Mouse (Mus musculus) MEL (cell line): ENCODE results near the gene Pten. TPM values are rescaled to one million over a fixed set of nuclear protein-coding genes. Genes with fewer than 3 reads are reported as not detected.

ENCODE experiments used
- DNase-seq: peaks from one replicate; pipeline ENCODE4 v3.0.0; 2011; ENCODE audit warnings: low read depth, low spot score
- H3K27ac ChIP-seq: 2 replicates; pipeline ENCODE4 v1.5.1; 2012; ENCODE audit warnings: low read depth, mild to moderate bottlenecking, control low read depth, low read length, moderate library complexity; ENCODE audit not compliant: control insufficient read depth
- H3K27me3 ChIP-seq, 2 experiments: fragments of 150-350 bp in 1 of 2; sonication (generic) in 1 of 2; 2 replicates each; pipeline ENCODE4 v1.6.1; 2012; ENCODE audit warnings: low read length in 2 of 2, mild to moderate bottlenecking in 2 of 2, improper control_type of control experiment in 1 of 2, moderate library complexity in 1 of 2; ENCODE audit not compliant: insufficient read depth in 2 of 2, control insufficient read depth in 1 of 2
- H3K36me3 ChIP-seq, 2 experiments: 2 replicates each; pipeline ENCODE4 v1.6.1; 2012 to 2014; ENCODE audit warnings: low read length in 2 of 2, improper control_type of control experiment in 1 of 2, inconsistent platforms in 1 of 2, mild to moderate bottlenecking in 1 of 2; ENCODE audit not compliant: insufficient read depth in 2 of 2, control insufficient read depth in 1 of 2
- H3K4me1 ChIP-seq, 2 experiments: fragments of 150-350 bp in 1 of 2; sonication (generic) in 1 of 2; 2 replicates each; pipeline ENCODE4 v1.6.1; 2012; ENCODE audit warnings: low read length in 2 of 2, improper control_type of control experiment in 1 of 2, mild to moderate bottlenecking in 1 of 2; ENCODE audit not compliant: insufficient read depth in 2 of 2, control insufficient read depth in 1 of 2
- H3K4me3 ChIP-seq, 2 experiments: fragments of 150-350 bp in 1 of 2; sonication (generic) in 1 of 2; 2 replicates each; pipeline ENCODE4 v1.5.1; 2012; ENCODE audit warnings: low read depth in 2 of 2, low read length in 2 of 2, mild to moderate bottlenecking in 2 of 2, moderate library complexity in 2 of 2, control low read depth in 1 of 2, improper control_type of control experiment in 1 of 2; ENCODE audit not compliant: control insufficient read depth in 1 of 2, insufficient read depth in 1 of 2
- H3K79me2 ChIP-seq: 2 replicates; pipeline ENCODE4 v1.6.1; 2012; ENCODE audit warnings: mild to moderate bottlenecking, low read length, moderate library complexity; ENCODE audit not compliant: control insufficient read depth, poor library complexity, insufficient read depth
- H3K9ac ChIP-seq: 2 replicates; pipeline ENCODE4 v1.6.1; 2012; ENCODE audit warnings: low read depth, mild to moderate bottlenecking, control low read depth, low read length, moderate library complexity; ENCODE audit not compliant: control insufficient read depth, poor library complexity, severe bottlenecking
- H3K9me3 ChIP-seq: fragments of 150-350 bp; sonication (generic); replicated peaks from 2 replicates; pipeline ENCODE4 v1.6.1; 2012; ENCODE audit warnings: mild to moderate bottlenecking, low read length, improper control_type of control experiment, moderate library complexity; ENCODE audit not compliant: insufficient read depth
- BHLHE40 ChIP-seq: IDR thresholded peaks from 2 replicates; pipeline ENCODE4 v1.6.1; 2012; ENCODE audit warnings: low read depth, mild to moderate bottlenecking, inconsistent platforms, low read length, improper control_type of control experiment, borderline replicate concordance
- CHD2 ChIP-seq: IDR thresholded peaks from 2 replicates; pipeline ENCODE4 v1.6.1; 2011; ENCODE audit warnings: low read length, improper control_type of control experiment
- CTCF ChIP-seq, 3 experiments: IDR thresholded peaks in 2 of 3; conservative IDR thresholded peaks in 1 of 3; 2 replicates each; pipeline ENCODE4 v1.5.1; 2011 to 2012; ENCODE audit warnings: low read length in 3 of 3, low read depth in 2 of 3, mild to moderate bottlenecking in 2 of 3, improper control_type of control experiment in 1 of 3, inconsistent platforms in 1 of 3, mixed read lengths in 1 of 3, moderate library complexity in 1 of 3; ENCODE audit not compliant: control insufficient read depth in 1 of 3, insufficient read depth in 1 of 3, poor library complexity in 1 of 3, severe bottlenecking in 1 of 3
- ELF1 ChIP-seq: IDR thresholded peaks from 2 replicates; pipeline ENCODE4 v1.6.1; 2014; ENCODE audit warnings: low read depth, mild to moderate bottlenecking, inconsistent platforms, low read length, improper control_type of control experiment, moderate library complexity
- EP300 ChIP-seq, 2 experiments: IDR thresholded peaks; 2 replicates each; pipeline ENCODE4 v1.6.1; 2011; ENCODE audit warnings: improper control_type of control experiment in 2 of 2, low read length in 2 of 2, low read depth in 1 of 2, mild to moderate bottlenecking in 1 of 2
- GABPA ChIP-seq: IDR thresholded peaks from 2 replicates; pipeline ENCODE4 v1.6.1; 2012; ENCODE audit warnings: low read depth, mild to moderate bottlenecking, inconsistent platforms, low read length, improper control_type of control experiment, moderate library complexity
- GATA1 ChIP-seq: IDR thresholded peaks from 2 replicates; pipeline ENCODE4 v1.6.1; 2011; ENCODE audit warnings: low read depth, low read length, improper control_type of control experiment
- HCFC1 ChIP-seq: IDR thresholded peaks from 2 replicates; pipeline ENCODE4 v1.6.1; 2012; ENCODE audit warnings: low read depth, mild to moderate bottlenecking, inconsistent platforms, low read length, improper control_type of control experiment, moderate library complexity
- JUND ChIP-seq: IDR thresholded peaks from 2 replicates; pipeline ENCODE4 v1.6.1; 2011; ENCODE audit warnings: low read depth, mild to moderate bottlenecking, improper control_type of control experiment, low read length
- MAX ChIP-seq: IDR thresholded peaks from 2 replicates; pipeline ENCODE4 v1.6.1; 2011; ENCODE audit warnings: low read length, improper control_type of control experiment
- MAZ ChIP-seq: IDR thresholded peaks from 2 replicates; pipeline ENCODE4 v1.6.1; 2012; ENCODE audit warnings: low read depth, mild to moderate bottlenecking, inconsistent platforms, low read length, improper control_type of control experiment
- MEF2A ChIP-seq: IDR thresholded peaks from 2 replicates; pipeline ENCODE4 v1.6.1; 2014; ENCODE audit warnings: low read depth, mild to moderate bottlenecking, inconsistent platforms, low read length, improper control_type of control experiment; ENCODE audit not compliant: poor library complexity, insufficient replicate concordance, severe bottlenecking; ENCODE audit errors: extremely low read depth
- MYC ChIP-seq: IDR thresholded peaks from 2 replicates; pipeline ENCODE4 v1.6.1; 2011; ENCODE audit warnings: low read depth, mild to moderate bottlenecking, low read length, improper control_type of control experiment, moderate library complexity
- NELFE ChIP-seq: IDR thresholded peaks from 2 replicates; pipeline ENCODE4 v1.6.1; 2011; ENCODE audit warnings: low read depth, low read length, improper control_type of control experiment
- NRF1 ChIP-seq: IDR thresholded peaks from 2 replicates; pipeline ENCODE4 v1.6.1; 2014; ENCODE audit warnings: low read depth, mild to moderate bottlenecking, inconsistent platforms, low read length, improper control_type of control experiment, moderate library complexity; ENCODE audit not compliant: poor library complexity, insufficient read depth, severe bottlenecking
- POLR2AphosphoS5 ChIP-seq: IDR thresholded peaks from 2 replicates; pipeline ENCODE4 v1.6.1; 2012; ENCODE audit warnings: low read depth, borderline replicate concordance, mild to moderate bottlenecking, inconsistent platforms, low read length, moderate library complexity, mixed read lengths
- RAD21 ChIP-seq: IDR thresholded peaks from 2 replicates; pipeline ENCODE4 v1.6.1; 2011; ENCODE audit warnings: mild to moderate bottlenecking, low read depth, low read length, improper control_type of control experiment
- TAL1 ChIP-seq: IDR thresholded peaks from 2 replicates; pipeline ENCODE4 v1.6.1; 2012; ENCODE audit warnings: mild to moderate bottlenecking, inconsistent platforms, low read length, moderate library complexity, mixed read lengths
- TBP ChIP-seq: IDR thresholded peaks from 2 replicates; pipeline ENCODE4 v1.8.0; 2011; ENCODE audit warnings: low read depth, low read length, improper control_type of control experiment
- TCF12 ChIP-seq: IDR thresholded peaks from 2 replicates; pipeline ENCODE4 v1.6.1; 2014; ENCODE audit warnings: low read depth, mild to moderate bottlenecking, inconsistent platforms, low read length, improper control_type of control experiment, moderate library complexity
- UBTF ChIP-seq: IDR thresholded peaks from 2 replicates; pipeline ENCODE4 v1.6.1; 2012; ENCODE audit warnings: low read depth, mild to moderate bottlenecking, inconsistent platforms, low read length, improper control_type of control experiment, moderate library complexity, borderline replicate concordance; ENCODE audit not compliant: insufficient read depth
- USF2 ChIP-seq, 2 experiments: IDR thresholded peaks; 2 replicates each; pipeline ENCODE4 v1.6.1; 2011 to 2012; ENCODE audit warnings: improper control_type of control experiment in 2 of 2, low read length in 2 of 2, borderline replicate concordance in 1 of 2, inconsistent platforms in 1 of 2, low read depth in 1 of 2, mild to moderate bottlenecking in 1 of 2; ENCODE audit not compliant: insufficient read depth in 1 of 2
- ZC3H11A ChIP-seq: IDR thresholded peaks from 2 replicates; pipeline ENCODE4 v1.6.1; 2012; ENCODE audit warnings: low read depth, mild to moderate bottlenecking, inconsistent platforms, low read length, improper control_type of control experiment
- ZKSCAN1 ChIP-seq: IDR thresholded peaks from 2 replicates; pipeline ENCODE4 v1.6.1; 2012; ENCODE audit warnings: low read depth, mild to moderate bottlenecking, inconsistent platforms, low read length, improper control_type of control experiment, moderate library complexity
- ZNF384 ChIP-seq: IDR thresholded peaks from 2 replicates; pipeline ENCODE4 v1.6.1; 2012; ENCODE audit warnings: low read depth, mild to moderate bottlenecking, inconsistent platforms, low read length, improper control_type of control experiment
- polyA plus RNA-seq, 2 experiments: library from polyadenylated mRNA; stranded (reverse) in 1 of 2; unstranded in 1 of 2; fragments of >175 nt in 1 of 2; fragments of >200 nt in 1 of 2; gene quantifications; 2 replicates each; pipeline versions ENCODE4 v1.2.1 to v1.2.4; 2012; ENCODE audit warnings: low replicate concordance in 2 of 2, low read depth in 1 of 2; ENCODE audit not compliant: insufficient read length in 2 of 2, insufficient read depth in 1 of 2, missing spikeins in 1 of 2
- total RNA-seq: library from RNA; depleted of rRNA; stranded (reverse); fragments of 300-350 nt; gene quantifications from 2 replicates; pipeline ENCODE4 v1.2.3, GENCODE M21; 2012

Gene Pten
- total and polyA plus RNA-seq, 3 experiments, result 22.7 to 104 (median 35.8) TPM

DNA sequence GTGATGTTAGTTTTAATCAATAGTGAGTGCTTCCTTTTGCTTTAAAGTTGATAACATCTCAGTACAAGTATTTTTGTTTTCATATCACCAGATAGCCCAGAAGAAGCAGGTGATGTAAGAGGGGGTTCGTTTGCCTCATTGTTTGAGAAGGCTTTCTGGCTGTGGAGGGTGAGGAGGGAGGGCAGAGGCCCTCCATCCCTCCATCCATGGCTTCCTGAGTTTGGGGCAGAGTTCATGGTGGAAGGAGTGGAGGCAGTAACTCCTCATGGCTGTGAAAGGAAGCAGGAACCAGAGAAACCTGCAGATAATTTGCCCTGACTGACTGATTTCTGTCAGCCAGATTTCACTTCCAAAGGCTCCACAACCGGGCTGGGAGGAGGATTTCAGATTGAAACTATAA, 21.1 kb downstream of the Pten start:
- Histone ChIP-seq H3K4me3 (no peak overlapping the region), H3K27me3 (no peaks in the 10 kb centered on the region), H3K27ac (no peak overlapping the region), H3K9me3 (no peaks in the 10 kb centered on the region), H3K36me3 (peaks cover 18 to 21% of the 10 kb centered on the region in 2 experiments), H3K4me1 (peaks cover 0 to 9% of the 10 kb centered on the region in 2 experiments; a peak in 3 of 4 replicates), H3K79me2 (peaks cover 32% of the 10 kb centered on the region), H3K9ac (no peak overlapping the region)
- TF ChIP-seq UBTF (no peak), EP300 (IDR thresholded peaks at IDR 0.05; ENCODE audit: low read depth in 1 of 2, low read length in 2 of 2) (no peak), MAX (no peak), JUND (no peak), USF2 (IDR thresholded peaks at IDR 0.05; ENCODE audit: borderline replicate concordance in 1 of 2, insufficient read depth in 1 of 2, low read depth in 1 of 2, low read length in 2 of 2) (no peak), TBP (no peak), HCFC1 (no peak), CHD2 (no peak), ZC3H11A (no peak), MEF2A (no peak), TAL1 (no peak), POLR2AphosphoS5 (no peak), TCF12 (no peak)
- no peak for DNase-seq

DNA sequence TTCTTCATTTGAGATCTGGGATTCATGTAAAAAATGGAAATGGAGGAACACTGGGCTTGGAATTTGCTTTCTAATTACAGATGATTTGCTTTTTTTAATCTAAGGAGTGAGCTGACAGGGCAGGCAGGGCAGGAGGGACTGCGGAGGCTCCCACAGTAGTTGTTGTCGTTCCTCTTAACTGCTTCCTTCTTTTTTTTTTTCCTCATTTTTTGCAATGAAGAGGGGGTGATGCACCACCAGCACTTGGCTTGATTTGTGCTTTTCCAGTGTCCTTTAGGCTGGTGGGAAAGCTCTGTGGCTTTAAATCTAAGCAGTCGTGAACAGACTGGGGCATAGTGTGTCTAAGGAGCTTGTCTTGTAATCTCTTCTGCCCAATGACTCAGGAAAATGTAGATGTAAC, 21.8 kb downstream of the Pten start:
- H3K9ac ChIP-seq, result no peak overlapping the region
- H3K36me3 ChIP-seq, result peaks cover 21% of the 10 kb centered on the region in 2 experiments
- no peak overlapping the region for H3K27ac ChIP-seq

More for the DNA sequence above, 21.8 kb downstream of the Pten start:
- no peaks in the 10 kb centered on the region for H3K9me3 ChIP-seq
- H3K27me3 ChIP-seq, result no peaks in the 10 kb centered on the region
- H3K4me3 ChIP-seq, result no peak overlapping the region
- TF ChIP-seq NELFE (no peak), ZNF384 (peak; percentile 56), GATA1 (0 out of 2 replicates have a peak, but pooled peaks have one; percentile 5), HCFC1 (no peak), CHD2 (no peak), ELF1 (no peak), TCF12 (no peak), ZKSCAN1 (no peak), GABPA (no peak), NRF1 (no peak), RAD21 (no peak), CTCF (IDR thresholded peaks at IDR 0.05 in 2 of 3, conservative IDR thresholded peaks at IDR 0.05 in 1 of 3; ENCODE audit: control insufficient read depth in 1 of 3, insufficient read depth in 1 of 3, low read depth in 2 of 3, low read length in 3 of 3, poor library complexity in 1 of 3, severe bottlenecking in 1 of 3) (no peak), MYC (no peak), MAX (no peak), MAZ (no peak), BHLHE40 (no peak)
- peaks cover 0 to 9% of the 10 kb centered on the region in 2 experiments; a peak in 3 of 4 replicates for H3K4me1 ChIP-seq
- no peak for DNase-seq
- H3K79me2 ChIP-seq, result peaks cover 35% of the 10 kb centered on the region
